Mouse (Mus musculus) ES-E14 (cell line): ENCODE results near the gene Slit3.

Source experiments
- CHD2 ChIP-seq: IDR thresholded peaks from 2 replicates; pipeline ENCODE4 v1.6.1; 2014; ENCODE audit warnings: mild to moderate bottlenecking, low read depth, low read length, inconsistent platforms
- HCFC1 ChIP-seq: IDR thresholded peaks from 2 replicates; pipeline ENCODE4 v1.6.1; 2012; ENCODE audit warnings: low read length, inconsistent platforms, borderline replicate concordance; ENCODE audit not compliant: insufficient read depth
- MAFK ChIP-seq: IDR thresholded peaks from 2 replicates; pipeline ENCODE4 v1.6.1; 2014; ENCODE audit warnings: mild to moderate bottlenecking, low read depth, low read length, inconsistent platforms; ENCODE audit not compliant: insufficient read depth
- ZC3H11A ChIP-seq: IDR thresholded peaks from 2 replicates; pipeline ENCODE4 v1.6.1; 2012; ENCODE audit warnings: low read depth, mild to moderate bottlenecking, inconsistent platforms, low read length, borderline replicate concordance
- ZNF384 ChIP-seq: IDR thresholded peaks from 2 replicates; pipeline ENCODE4 v1.6.1; 2012; ENCODE audit warnings: low read depth, low read length, inconsistent platforms

DNA sequence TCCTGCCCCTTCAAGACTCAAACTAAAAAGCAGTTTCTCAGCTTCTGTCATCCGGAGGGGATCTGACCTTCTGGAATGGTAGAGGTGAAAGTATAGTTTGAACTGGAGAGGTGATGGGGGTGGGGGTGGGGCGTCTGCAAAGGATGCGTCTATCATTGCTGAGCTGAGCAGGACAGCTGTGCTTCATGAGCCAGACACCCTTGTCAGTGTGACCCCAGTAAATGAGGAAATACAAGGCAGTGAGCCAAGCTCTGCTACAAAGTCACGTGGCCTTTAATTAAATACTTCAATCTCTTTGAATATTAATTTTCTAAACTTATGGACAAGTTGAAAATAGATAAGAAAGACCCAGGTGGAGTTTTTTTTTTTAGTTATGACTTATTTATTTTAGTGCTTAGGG, 300.7 kb downstream of the Slit3 start:
- TF ChIP-seq ZC3H11A, result no peak
- no peak for TF ChIP-seq MAFK
- no peak for TF ChIP-seq HCFC1
- TF ChIP-seq CHD2, result no peak
- no peak for TF ChIP-seq ZNF384
